Mouse (Mus musculus): ENCODE measurements at regions not wholly inside any gene's neighbourhood (a gene's known extent, or its start where the extent isn't known, plus 50 kb on each side); places are given as distances from the start of the nearest gene placed in this dataset.

DNA sequence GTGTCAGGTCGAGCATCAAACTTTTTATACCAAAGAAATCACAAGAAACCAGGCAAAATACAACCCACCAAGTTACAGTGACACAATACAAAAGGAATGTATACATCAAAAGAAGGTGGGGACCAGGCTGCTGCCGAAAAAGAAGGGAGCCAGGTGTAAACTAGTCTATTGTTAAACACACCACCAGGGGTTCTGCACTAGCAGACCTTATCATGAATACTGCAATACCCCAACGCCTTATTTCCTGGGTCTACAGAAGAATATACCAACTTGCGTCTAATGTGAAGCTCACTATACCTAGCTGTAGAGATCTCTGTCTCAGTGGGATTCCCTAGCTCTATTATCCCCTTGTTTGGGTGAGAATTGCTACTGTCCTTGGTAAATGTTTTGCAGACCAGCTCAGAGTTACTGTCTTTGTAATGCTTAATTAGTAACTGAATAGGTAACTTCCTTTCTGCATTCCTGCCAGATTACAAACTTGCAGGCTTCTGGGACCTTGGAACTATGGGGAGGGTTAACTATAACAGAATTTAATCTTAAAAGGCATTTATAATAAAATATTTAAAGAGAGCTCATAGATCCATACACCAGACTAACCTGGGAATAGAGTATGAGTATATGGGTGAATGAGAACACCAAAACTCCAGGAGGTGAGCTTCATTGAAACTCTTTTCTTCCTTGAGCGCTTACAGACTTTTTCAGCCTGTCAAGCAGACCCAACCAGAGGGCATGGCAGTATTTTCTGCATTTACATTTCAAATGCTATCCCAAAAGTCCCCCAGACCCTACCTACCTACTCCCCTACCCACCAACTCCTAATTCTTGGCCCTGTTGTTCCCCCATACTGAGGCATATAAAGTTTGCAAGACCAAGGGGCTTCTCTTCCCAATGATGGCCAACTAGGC lies 211.7 kb downstream of the Rfpl4b start:
- TF ChIP-seq POLR2A (IDR thresholded peaks at IDR 0.05; ENCODE audit: borderline replicate concordance, insufficient read depth, low read length) (no peak), CTCF (IDR thresholded peaks at IDR 0.05; ENCODE audit: borderline replicate concordance, insufficient read depth, low read depth, low read length) (no peak)

Measured in cerebellum, adult 2 months (tissue).